Mouse (Mus musculus) MEL (cell line): ENCODE results near the gene Fmo4. TPM values are rescaled to one million over a fixed set of nuclear protein-coding genes. Genes with fewer than 3 reads are reported as not detected.

ENCODE experiments used
- DNase-seq: peaks from one replicate; pipeline ENCODE4 v3.0.0; 2011; ENCODE audit warnings: low read depth, low spot score
- H3K27ac ChIP-seq: 2 replicates; pipeline ENCODE4 v1.5.1; 2012; ENCODE audit warnings: low read depth, mild to moderate bottlenecking, control low read depth, low read length, moderate library complexity; ENCODE audit not compliant: control insufficient read depth
- H3K27me3 ChIP-seq, 2 experiments: fragments of 150-350 bp in 1 of 2; sonication (generic) in 1 of 2; 2 replicates each; pipeline ENCODE4 v1.6.1; 2012; ENCODE audit warnings: low read length in 2 of 2, mild to moderate bottlenecking in 2 of 2, improper control_type of control experiment in 1 of 2, moderate library complexity in 1 of 2; ENCODE audit not compliant: insufficient read depth in 2 of 2, control insufficient read depth in 1 of 2
- H3K36me3 ChIP-seq, 2 experiments: 2 replicates each; pipeline ENCODE4 v1.6.1; 2012 to 2014; ENCODE audit warnings: low read length in 2 of 2, improper control_type of control experiment in 1 of 2, inconsistent platforms in 1 of 2, mild to moderate bottlenecking in 1 of 2; ENCODE audit not compliant: insufficient read depth in 2 of 2, control insufficient read depth in 1 of 2
- H3K4me1 ChIP-seq, 2 experiments: fragments of 150-350 bp in 1 of 2; sonication (generic) in 1 of 2; 2 replicates each; pipeline ENCODE4 v1.6.1; 2012; ENCODE audit warnings: low read length in 2 of 2, improper control_type of control experiment in 1 of 2, mild to moderate bottlenecking in 1 of 2; ENCODE audit not compliant: insufficient read depth in 2 of 2, control insufficient read depth in 1 of 2
- H3K4me3 ChIP-seq, 2 experiments: fragments of 150-350 bp in 1 of 2; sonication (generic) in 1 of 2; 2 replicates each; pipeline ENCODE4 v1.5.1; 2012; ENCODE audit warnings: low read depth in 2 of 2, low read length in 2 of 2, mild to moderate bottlenecking in 2 of 2, moderate library complexity in 2 of 2, control low read depth in 1 of 2, improper control_type of control experiment in 1 of 2; ENCODE audit not compliant: control insufficient read depth in 1 of 2, insufficient read depth in 1 of 2
- H3K79me2 ChIP-seq: 2 replicates; pipeline ENCODE4 v1.6.1; 2012; ENCODE audit warnings: mild to moderate bottlenecking, low read length, moderate library complexity; ENCODE audit not compliant: control insufficient read depth, poor library complexity, insufficient read depth
- H3K9ac ChIP-seq: 2 replicates; pipeline ENCODE4 v1.6.1; 2012; ENCODE audit warnings: low read depth, mild to moderate bottlenecking, control low read depth, low read length, moderate library complexity; ENCODE audit not compliant: control insufficient read depth, poor library complexity, severe bottlenecking
- H3K9me3 ChIP-seq: fragments of 150-350 bp; sonication (generic); replicated peaks from 2 replicates; pipeline ENCODE4 v1.6.1; 2012; ENCODE audit warnings: mild to moderate bottlenecking, low read length, improper control_type of control experiment, moderate library complexity; ENCODE audit not compliant: insufficient read depth
- BHLHE40 ChIP-seq: IDR thresholded peaks from 2 replicates; pipeline ENCODE4 v1.6.1; 2012; ENCODE audit warnings: low read depth, mild to moderate bottlenecking, inconsistent platforms, low read length, improper control_type of control experiment, borderline replicate concordance
- CTCF ChIP-seq, 3 experiments: IDR thresholded peaks in 2 of 3; conservative IDR thresholded peaks in 1 of 3; 2 replicates each; pipeline ENCODE4 v1.5.1; 2011 to 2012; ENCODE audit warnings: low read length in 3 of 3, low read depth in 2 of 3, mild to moderate bottlenecking in 2 of 3, improper control_type of control experiment in 1 of 3, inconsistent platforms in 1 of 3, mixed read lengths in 1 of 3, moderate library complexity in 1 of 3; ENCODE audit not compliant: control insufficient read depth in 1 of 3, insufficient read depth in 1 of 3, poor library complexity in 1 of 3, severe bottlenecking in 1 of 3
- E2F4 ChIP-seq: IDR thresholded peaks from 2 replicates; pipeline ENCODE4 v1.6.1; 2011; ENCODE audit warnings: low read depth, low read length, improper control_type of control experiment, borderline replicate concordance
- EP300 ChIP-seq, 2 experiments: IDR thresholded peaks; 2 replicates each; pipeline ENCODE4 v1.6.1; 2011; ENCODE audit warnings: improper control_type of control experiment in 2 of 2, low read length in 2 of 2, low read depth in 1 of 2, mild to moderate bottlenecking in 1 of 2
- GABPA ChIP-seq: IDR thresholded peaks from 2 replicates; pipeline ENCODE4 v1.6.1; 2012; ENCODE audit warnings: low read depth, mild to moderate bottlenecking, inconsistent platforms, low read length, improper control_type of control experiment, moderate library complexity
- HCFC1 ChIP-seq: IDR thresholded peaks from 2 replicates; pipeline ENCODE4 v1.6.1; 2012; ENCODE audit warnings: low read depth, mild to moderate bottlenecking, inconsistent platforms, low read length, improper control_type of control experiment, moderate library complexity
- KAT2A ChIP-seq: conservative IDR thresholded peaks from 2 replicates; pipeline ENCODE4 v1.6.1; 2012; ENCODE audit warnings: low read depth, low read length, improper control_type of control experiment, inconsistent platforms
- MAFK ChIP-seq: IDR thresholded peaks from 2 replicates; pipeline ENCODE4 v1.6.1; 2011; ENCODE audit warnings: low read depth, mild to moderate bottlenecking, low read length, improper control_type of control experiment, borderline replicate concordance
- MAX ChIP-seq: IDR thresholded peaks from 2 replicates; pipeline ENCODE4 v1.6.1; 2011; ENCODE audit warnings: low read length, improper control_type of control experiment
- MAZ ChIP-seq: IDR thresholded peaks from 2 replicates; pipeline ENCODE4 v1.6.1; 2012; ENCODE audit warnings: low read depth, mild to moderate bottlenecking, inconsistent platforms, low read length, improper control_type of control experiment
- MXI1 ChIP-seq: IDR thresholded peaks from 2 replicates; pipeline ENCODE4 v1.6.1; 2011; ENCODE audit warnings: mild to moderate bottlenecking, low read depth, low read length, improper control_type of control experiment
- MYB ChIP-seq: IDR thresholded peaks from 2 replicates; pipeline ENCODE4 v1.6.1; 2011; ENCODE audit warnings: mild to moderate bottlenecking, low read depth, low read length, improper control_type of control experiment
- MYC ChIP-seq: IDR thresholded peaks from 2 replicates; pipeline ENCODE4 v1.6.1; 2011; ENCODE audit warnings: low read depth, mild to moderate bottlenecking, low read length, improper control_type of control experiment, moderate library complexity
- POLR2A ChIP-seq, 2 experiments: IDR thresholded peaks; 2 replicates each; pipeline ENCODE4 v1.6.1; 2011 to 2012; ENCODE audit warnings: low read length in 2 of 2, mild to moderate bottlenecking in 2 of 2, control low read depth in 1 of 2, improper control_type of control experiment in 1 of 2, low read depth in 1 of 2, moderate library complexity in 1 of 2; ENCODE audit not compliant: control insufficient read depth in 1 of 2, insufficient read depth in 1 of 2, poor library complexity in 1 of 2
- POLR2AphosphoS2 ChIP-seq: IDR thresholded peaks from 2 replicates; pipeline ENCODE4 v1.6.1; 2011; ENCODE audit warnings: low read length, improper control_type of control experiment
- SMC3 ChIP-seq: IDR thresholded peaks from 2 replicates; pipeline ENCODE4 v1.6.1; 2011; ENCODE audit warnings: low read depth, low read length, improper control_type of control experiment
- TAL1 ChIP-seq: IDR thresholded peaks from 2 replicates; pipeline ENCODE4 v1.6.1; 2012; ENCODE audit warnings: mild to moderate bottlenecking, inconsistent platforms, low read length, moderate library complexity, mixed read lengths
- TBP ChIP-seq: IDR thresholded peaks from 2 replicates; pipeline ENCODE4 v1.8.0; 2011; ENCODE audit warnings: low read depth, low read length, improper control_type of control experiment
- USF2 ChIP-seq, 2 experiments: IDR thresholded peaks; 2 replicates each; pipeline ENCODE4 v1.6.1; 2011 to 2012; ENCODE audit warnings: improper control_type of control experiment in 2 of 2, low read length in 2 of 2, borderline replicate concordance in 1 of 2, inconsistent platforms in 1 of 2, low read depth in 1 of 2, mild to moderate bottlenecking in 1 of 2; ENCODE audit not compliant: insufficient read depth in 1 of 2
- ZC3H11A ChIP-seq: IDR thresholded peaks from 2 replicates; pipeline ENCODE4 v1.6.1; 2012; ENCODE audit warnings: low read depth, mild to moderate bottlenecking, inconsistent platforms, low read length, improper control_type of control experiment
- ZNF384 ChIP-seq: IDR thresholded peaks from 2 replicates; pipeline ENCODE4 v1.6.1; 2012; ENCODE audit warnings: low read depth, mild to moderate bottlenecking, inconsistent platforms, low read length, improper control_type of control experiment
- polyA plus RNA-seq, 2 experiments: library from polyadenylated mRNA; stranded (reverse) in 1 of 2; unstranded in 1 of 2; fragments of >175 nt in 1 of 2; fragments of >200 nt in 1 of 2; gene quantifications; 2 replicates each; pipeline versions ENCODE4 v1.2.1 to v1.2.4; 2012; ENCODE audit warnings: low replicate concordance in 2 of 2, low read depth in 1 of 2; ENCODE audit not compliant: insufficient read length in 2 of 2, insufficient read depth in 1 of 2, missing spikeins in 1 of 2
- total RNA-seq: library from RNA; depleted of rRNA; stranded (reverse); fragments of 300-350 nt; gene quantifications from 2 replicates; pipeline ENCODE4 v1.2.3, GENCODE M21; 2012

Gene Fmo4
- total and polyA plus RNA-seq, 3 experiments: not detected

GRCm38 (mm10) chr1:162859996-162860605, 46.3 kb upstream of the Fmo4 start:
- TF ChIP-seq MXI1 (no peak), TAL1 (no peak), HCFC1 (no peak), USF2 (IDR thresholded peaks at IDR 0.05; ENCODE audit: borderline replicate concordance in 1 of 2, insufficient read depth in 1 of 2, low read depth in 1 of 2, low read length in 2 of 2) (no peak), POLR2AphosphoS2 (no peak), MAZ (no peak), KAT2A (no peak), MAX (no peak), ZNF384 (no peak), EP300 (IDR thresholded peaks at IDR 0.05; ENCODE audit: low read depth in 1 of 2, low read length in 2 of 2) (no peak), E2F4 (no peak), CTCF (IDR thresholded peaks at IDR 0.05 in 2 of 3, conservative IDR thresholded peaks at IDR 0.05 in 1 of 3; ENCODE audit: control insufficient read depth in 1 of 3, insufficient read depth in 1 of 3, low read depth in 2 of 3, low read length in 3 of 3, poor library complexity in 1 of 3, severe bottlenecking in 1 of 3) (no peak), TBP (no peak), MYB (no peak)
- TF ChIP-seq, all 39 proteins: peak for 0
- no peaks in the 10 kb centered on the region for H3K79me2 ChIP-seq
- H3K36me3 ChIP-seq: no peaks in the 10 kb centered on the region
- H3K4me1 ChIP-seq: no peaks in the 10 kb centered on the region
- H3K4me3 ChIP-seq: no peak overlapping the region
- H3K27ac ChIP-seq: no peak overlapping the region
- no peak overlapping the region for H3K9ac ChIP-seq
- H3K9me3 ChIP-seq: no peaks in the 10 kb centered on the region
- no peak for DNase-seq
- H3K27me3 ChIP-seq: no peaks in the 10 kb centered on the region; a peak in 1 of 4 replicates

DNA sequence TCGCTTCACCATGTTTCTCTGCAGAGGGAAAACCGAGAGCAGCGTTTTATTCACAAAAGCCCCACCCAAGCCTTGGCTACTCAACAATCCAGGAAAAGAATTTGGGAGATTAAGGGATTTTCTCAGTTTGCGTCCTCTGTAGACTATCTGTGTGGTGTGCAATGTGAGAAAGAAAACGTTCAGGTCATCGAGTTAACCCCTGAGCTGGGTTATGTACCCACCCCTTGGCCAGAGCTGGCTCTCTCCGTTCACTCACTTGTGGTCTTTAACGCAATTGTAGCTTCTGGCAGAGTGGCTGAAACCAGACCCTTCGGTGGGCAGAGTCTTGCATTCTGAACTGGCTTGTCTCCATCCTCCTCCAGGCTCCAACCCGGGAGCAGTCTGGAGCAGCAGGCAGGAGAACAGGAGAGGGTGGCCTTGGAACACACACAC, 45.8 kb upstream of the Fmo4 start:
- H3K36me3 ChIP-seq: no peaks in the 10 kb centered on the region
- H3K4me3 ChIP-seq: no peak overlapping the region
- no peak overlapping the region for H3K9ac ChIP-seq
- H3K4me1 ChIP-seq: no peaks in the 10 kb centered on the region
- no peak for DNase-seq
- H3K9me3 ChIP-seq: no peaks in the 10 kb centered on the region
- TF ChIP-seq ZC3H11A (no peak), SMC3 (no peak), MYB (no peak), MYC (no peak), HCFC1 (no peak), GABPA (no peak), POLR2A (IDR thresholded peaks at IDR 0.05; ENCODE audit: control insufficient read depth in 1 of 2, insufficient read depth in 1 of 2, low read depth in 1 of 2, low read length in 2 of 2, poor library complexity in 1 of 2) (no peak), TAL1 (no peak), EP300 (IDR thresholded peaks at IDR 0.05; ENCODE audit: low read depth in 1 of 2, low read length in 2 of 2) (no peak), USF2 (IDR thresholded peaks at IDR 0.05; ENCODE audit: borderline replicate concordance in 1 of 2, insufficient read depth in 1 of 2, low read depth in 1 of 2, low read length in 2 of 2) (no peak), BHLHE40 (no peak), MAFK (no peak)
- H3K79me2 ChIP-seq: no peaks in the 10 kb centered on the region
- H3K27ac ChIP-seq: no peak overlapping the region
- H3K27me3 ChIP-seq: no peaks in the 10 kb centered on the region; a peak in 1 of 4 replicates
